8 mouse cellular contexts compared by ENCODE assay signal in genomic region chr2:118659998-118660452, GRCm38 (mm10). TPM values are rescaled to one million over a fixed set of nuclear protein-coding genes. Genes with fewer than 3 reads are reported as not detected.
DNase-seq lines count a peak whose midpoint lies in the region; ATAC-seq lines count a peak whose summit lies in the region.

No protein-coding gene starts in this region.

- H3K4me2 ChIP-seq in forebrain, embryonic 16.5 days (ENCODE audit: low read length) = peak overlapping the region; percentile 66
- H3K4me2 ChIP-seq in liver, embryonic 13.5 days = peak overlapping the region; percentile 79
- H3K4me2 ChIP-seq in neural tube, embryonic 12.5 days (replicated peaks) = peak overlapping the region; percentile 61

- peak; percentile 38 for DNase-seq in right cerebral cortex, adult 18-20 months
- DNase-seq in right cerebral cortex, postnatal 36 days (ENCODE audit: low spot score in 2 of 2) = no peak
- DNase-seq in c-Kit-positive CD71-positive TER-119-positive erythroid progenitor cells, embryonic 14.5 days (ENCODE audit: low spot score) = peak; percentile 88
- DNase-seq in induced T-regulatory cell, adult 2 months (ENCODE audit: low read depth) = peak; percentile 70
- peak; percentile 79 for DNase-seq in liver, embryonic 13.5 days
- no peak for DNase-seq in urinary bladder, postnatal 4 days (ENCODE audit: low spot score in 2 of 2)

- H3K27ac ChIP-seq in forebrain, embryonic 16.5 days (ENCODE audit: low read length) = peak overlapping the region; percentile 64; the same call in 1 of the 2 replicates
- H3K27ac ChIP-seq in liver, embryonic 13.5 days = peak overlapping the region; percentile 99
- H3K27ac ChIP-seq in neural tube, embryonic 12.5 days = no peak overlapping the region

- H3K4me3 ChIP-seq in forebrain, embryonic 16.5 days (replicated peaks; ENCODE audit: low read length) = peak overlapping the region; percentile 53
- peak overlapping the region; percentile 52 for H3K4me3 ChIP-seq in liver, embryonic 13.5 days (replicated peaks)
- H3K4me3 ChIP-seq in neural tube, embryonic 12.5 days = peak overlapping the region; percentile 24; the same call in 1 of the 2 replicates

- H3K4me1 ChIP-seq in forebrain, embryonic 16.5 days (replicated peaks; ENCODE audit: control insufficient read depth, insufficient read depth, low read length) = peaks cover 36% of the 10 kb centered on the region
- H3K4me1 ChIP-seq in liver, embryonic 13.5 days (replicated peaks) = peaks cover 87% of the 10 kb centered on the region
- peaks cover 26% of the 10 kb centered on the region for H3K4me1 ChIP-seq in neural tube, embryonic 12.5 days

- H3K9me3 ChIP-seq in forebrain, embryonic 16.5 days (ENCODE audit: control insufficient read depth, low read length) = no peaks in the 10 kb centered on the region
- no peaks in the 10 kb centered on the region for H3K9me3 ChIP-seq in liver, embryonic 13.5 days (replicated peaks)
- H3K9me3 ChIP-seq in neural tube, embryonic 12.5 days = no peaks in the 10 kb centered on the region

- peak overlapping the region; percentile 65 for H3K9ac ChIP-seq in forebrain, embryonic 16.5 days (replicated peaks; ENCODE audit: low read depth, low read length)
- H3K9ac ChIP-seq in liver, embryonic 13.5 days = peak overlapping the region; percentile 70
- H3K9ac ChIP-seq in neural tube, embryonic 12.5 days = no peak overlapping the region

- H3K36me3 ChIP-seq in forebrain, embryonic 16.5 days (ENCODE audit: control insufficient read depth, insufficient read depth) = no peaks in the 10 kb centered on the region
- H3K36me3 ChIP-seq in liver, embryonic 13.5 days = no peaks in the 10 kb centered on the region
- H3K36me3 ChIP-seq in neural tube, embryonic 12.5 days = no peaks in the 10 kb centered on the region

- H3K27me3 ChIP-seq in forebrain, embryonic 16.5 days (replicated peaks; ENCODE audit: control insufficient read depth, insufficient read depth, low read length) = no peaks in the 10 kb centered on the region
- no peaks in the 10 kb centered on the region for H3K27me3 ChIP-seq in liver, embryonic 13.5 days
- H3K27me3 ChIP-seq in neural tube, embryonic 12.5 days (replicated peaks) = peaks cover 22% of the 10 kb centered on the region

- peak; percentile 72 for ATAC-seq in forebrain, embryonic 16.5 days
- peak; percentile 67 for ATAC-seq in liver, embryonic 13.5 days (ENCODE audit: low read depth)
- peak; percentile 61; the same call in 1 of the 2 replicates for ATAC-seq in neural tube, embryonic 12.5 days (ENCODE audit: low FRiP score, low read depth)

- 4% methylated on average over 4 of the region's 4 CpGs for WGBS in forebrain, embryonic 16.5 days
- 0% methylated on average over 4 of the region's 4 CpGs for WGBS in liver, embryonic 13.5 days (ENCODE audit: insufficient replicate concordance)
- WGBS in neural tube, embryonic 12.5 days = 1% methylated on average over 4 of the region's 4 CpGs

RNA-seq across cellular contexts. Expression of gene Pak6, which starts 3.1 kb away (rescaled TPM):
- 26.0 and 36.4 TPM in 2 replicates for polyA plus RNA-seq in forebrain, embryonic 16.5 days (2015; fragmentation: Nextera tagmentation; extraction: Ambion mirVana)
- 0.65 and 1.0 TPM in 2 replicates for polyA plus RNA-seq in liver, embryonic 13.5 days (2015; fragmentation: Nextera tagmentation; extraction: Ambion mirVana)
- 4.7 and 5.7 TPM in 2 replicates for polyA plus RNA-seq in neural tube, embryonic 12.5 days (2016; fragmentation: Nextera tagmentation; extraction: Ambion mirVana)

RNA-seq across cellular contexts. Expression of gene Ankrd63, which starts 43.7 kb away (rescaled TPM):
- polyA plus RNA-seq in forebrain, embryonic 16.5 days (2015; fragmentation: Nextera tagmentation; extraction: Ambion mirVana) = 0.43 and 0.46 TPM in 2 replicates
- polyA plus RNA-seq in liver, embryonic 13.5 days (2015; fragmentation: Nextera tagmentation; extraction: Ambion mirVana) = not detected in 2 replicates
- not detected in 2 replicates for polyA plus RNA-seq in neural tube, embryonic 12.5 days (2016; fragmentation: Nextera tagmentation; extraction: Ambion mirVana)

Comparison
In these comparisons a context has a peak if more than half of its experiments do, and no peak if none do; other contexts are left out.
1. DNase-seq: peak in right cerebral cortex, adult 18-20 months (single experiment), c-Kit-positive CD71-positive TER-119-positive erythroid progenitor cells, embryonic 14.5 days (single experiment), induced T-regulatory cell, adult 2 months (single experiment) and liver, embryonic 13.5 days (single experiment); none in right cerebral cortex, postnatal 36 days (0 of 2) and urinary bladder, postnatal 4 days (0 of 2).
2. Peak in every context shown above with its lines, with median percentiles within 50 percentile points of each other: ATAC-seq, H3K4me2 ChIP-seq and H3K4me3 ChIP-seq.